Mouse (Mus musculus): Measurements from ENCODE around the gene Hoxa3.

Hoxa3 gene

DNA sequence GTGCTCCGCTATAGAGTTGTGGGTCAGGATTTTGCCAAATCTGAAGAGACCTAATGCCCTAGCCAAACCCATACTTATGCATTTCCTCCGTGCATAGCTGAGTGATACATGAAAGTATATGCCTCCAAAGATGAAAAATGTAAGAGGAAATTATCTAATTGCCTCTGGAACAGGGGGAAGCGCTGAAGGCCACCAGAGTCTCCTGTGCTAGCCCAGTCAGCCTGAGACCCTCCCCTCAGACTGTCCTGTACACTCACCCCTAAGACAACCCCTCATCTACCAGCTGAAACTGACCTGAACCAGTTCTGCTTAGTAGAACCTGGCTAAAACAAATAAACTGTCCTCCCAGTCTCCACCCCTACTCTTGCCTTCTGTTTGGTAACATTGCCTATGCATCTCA lies 32.4 kb downstream of the Hoxa3 start:
- no peak for DNase-seq

DNA sequence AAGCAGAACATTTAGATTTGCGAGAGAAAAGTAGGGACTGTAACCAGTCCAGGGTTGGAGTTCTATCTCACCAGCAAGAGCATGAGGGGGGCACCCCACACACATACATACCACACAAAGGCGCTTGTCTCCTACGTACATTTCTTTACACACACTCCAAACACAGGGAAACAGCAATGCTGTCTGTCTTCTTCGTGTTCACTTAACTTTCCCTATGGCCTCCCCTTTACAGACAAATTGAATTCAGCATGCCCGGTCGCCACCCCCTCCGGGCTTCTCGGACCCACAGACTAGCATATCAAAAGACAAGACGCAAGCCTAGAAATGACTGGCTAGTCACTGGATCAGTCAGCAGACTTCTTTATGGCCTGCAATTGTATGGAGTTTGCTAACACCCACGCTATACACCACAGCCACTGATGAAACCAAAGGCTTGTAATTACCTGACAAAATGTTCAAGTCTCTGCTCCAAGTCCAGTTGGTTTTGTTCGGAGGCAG lies 32.9 kb downstream of the Hoxa3 start:
- DNase-seq = no peak

DNA sequence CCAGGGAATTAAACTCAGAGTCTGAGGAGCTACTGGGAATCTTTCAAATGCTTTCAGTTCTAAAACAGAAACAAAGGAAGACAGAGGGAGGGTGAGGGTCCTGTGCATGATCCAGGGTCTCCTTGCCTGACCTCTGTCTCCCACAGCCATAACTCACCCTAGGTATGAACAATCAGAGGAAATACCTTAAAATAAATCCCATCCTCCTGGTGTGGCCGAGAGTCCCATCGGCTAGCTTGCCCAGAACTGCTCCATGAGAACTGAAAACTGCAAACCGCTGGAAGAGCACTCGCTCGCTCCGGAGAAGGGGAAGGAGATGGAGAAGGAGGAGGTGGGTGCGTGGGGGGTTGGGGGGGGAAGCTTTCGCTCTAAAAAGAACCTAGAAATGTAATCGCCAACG lies 33.4 kb downstream of the Hoxa3 start:
- DNase-seq = no peak

DNA sequence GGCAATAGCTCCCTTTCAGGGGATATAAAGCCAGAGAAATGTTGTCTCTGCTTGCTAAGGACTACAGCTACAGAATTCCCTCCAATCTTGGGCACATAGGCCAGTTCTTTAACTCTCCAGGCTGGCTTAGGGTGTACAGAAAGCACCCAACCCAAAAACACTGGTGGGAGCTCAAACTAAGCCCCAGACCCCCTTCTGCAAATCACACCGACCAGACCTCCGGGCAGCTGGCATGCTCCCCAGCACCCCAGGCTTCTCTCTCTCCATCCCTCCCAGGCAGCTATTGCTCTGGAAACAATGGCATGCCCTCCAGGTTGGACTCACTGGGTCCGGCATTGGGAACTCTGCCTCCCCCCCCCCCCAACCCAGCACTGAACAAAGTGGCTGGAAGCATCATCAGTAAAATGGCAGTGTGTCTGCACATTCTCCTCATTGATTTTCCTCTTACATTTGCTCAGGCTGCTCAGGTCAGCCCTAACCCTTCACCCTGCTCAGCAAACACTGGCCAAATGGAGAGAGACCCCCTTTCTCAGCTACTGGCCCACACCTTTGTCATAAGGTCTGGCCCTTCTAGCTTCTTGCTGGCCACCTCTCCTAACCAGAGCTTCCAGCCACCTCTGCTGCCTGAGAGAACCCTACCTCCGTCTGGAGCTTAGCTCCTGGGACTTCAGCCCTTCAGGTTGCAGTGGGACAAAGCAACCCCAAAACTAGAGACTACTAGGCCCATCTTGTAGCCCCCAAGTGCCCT lies 34.0 kb downstream of the Hoxa3 start:
- no peak for DNase-seq

DNA sequence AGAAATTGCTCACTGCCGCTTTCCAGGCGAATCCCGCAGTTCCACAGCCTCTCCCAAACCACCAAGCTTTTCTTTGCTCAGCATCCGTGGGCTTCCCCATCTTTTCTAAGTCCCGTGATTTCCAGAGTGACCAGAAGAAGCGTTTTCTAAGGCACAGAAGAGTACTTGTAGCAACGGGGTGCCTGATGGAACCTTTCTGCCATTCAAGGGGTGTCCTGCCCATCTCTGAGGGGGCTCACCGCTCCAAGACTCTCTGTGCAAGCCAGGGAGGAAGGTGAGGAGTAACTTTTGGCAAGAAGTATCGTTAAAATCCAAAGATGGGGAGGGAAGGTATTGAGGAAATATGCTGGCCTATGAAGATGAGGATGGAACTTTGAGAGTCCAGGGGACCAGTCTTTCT lies 35.3 kb downstream of the Hoxa3 start:
- no peak for DNase-seq

DNA sequence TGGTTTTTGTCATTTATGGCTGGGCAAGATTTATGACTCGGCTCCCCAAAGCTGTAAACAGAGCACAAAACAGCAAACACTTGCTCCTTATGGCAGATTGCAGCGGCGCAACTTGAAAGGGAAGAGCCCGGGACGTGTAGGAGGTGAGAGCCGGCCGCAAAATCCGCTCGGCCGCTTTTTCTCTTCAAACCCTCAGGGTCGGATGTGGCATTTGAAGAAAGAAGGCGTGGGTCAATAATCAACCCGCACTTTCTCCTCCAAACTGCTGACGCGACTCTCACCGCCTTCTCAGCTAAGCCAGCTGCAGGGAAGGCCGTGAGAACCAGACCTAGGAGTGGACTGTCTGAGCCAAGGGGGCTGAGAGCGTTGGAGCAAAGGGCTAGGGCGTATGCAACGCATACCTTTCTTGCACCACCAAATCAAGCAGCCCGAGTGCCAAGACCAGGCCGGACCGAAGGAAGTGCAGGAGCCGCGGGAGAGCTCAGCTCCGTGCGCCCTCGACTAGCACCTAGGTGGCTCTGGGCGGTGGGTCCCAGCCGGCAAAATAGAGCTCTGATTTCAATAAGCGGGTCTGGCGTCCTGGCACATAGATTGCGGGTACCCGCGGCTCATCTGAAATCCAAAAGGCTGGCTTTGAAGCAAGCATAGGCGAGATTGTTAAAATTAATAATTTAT lies 35.9 kb downstream of the Hoxa3 start, which contains the start of gene 5730596B20Rik:
Gene 5730596B20Rik (plus strand): TSS at position 438 of the 675 bp plus-strand sequence.
- peak; percentile 84 to 87 for DNase-seq

DNA sequence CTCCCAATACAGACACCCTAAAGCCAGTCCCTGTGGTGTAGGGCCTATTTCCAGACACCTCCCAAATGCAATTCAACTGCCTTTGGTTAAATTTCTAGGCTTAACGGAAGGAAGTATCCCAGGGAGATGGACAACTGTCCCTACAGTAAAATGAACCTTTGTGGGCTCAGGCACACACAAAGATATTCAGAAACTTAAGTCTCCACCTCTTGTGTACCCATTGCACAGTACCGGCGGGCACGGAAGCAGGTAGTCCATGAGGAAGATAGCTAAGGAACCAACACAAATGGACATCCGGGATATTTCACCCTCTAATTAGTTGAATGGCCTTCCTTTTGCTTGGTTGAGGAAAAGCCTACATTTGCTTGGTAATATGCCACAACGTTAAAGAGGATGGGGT lies 36.7 kb downstream of the Hoxa3 start:
- no peak for DNase-seq

DNA sequence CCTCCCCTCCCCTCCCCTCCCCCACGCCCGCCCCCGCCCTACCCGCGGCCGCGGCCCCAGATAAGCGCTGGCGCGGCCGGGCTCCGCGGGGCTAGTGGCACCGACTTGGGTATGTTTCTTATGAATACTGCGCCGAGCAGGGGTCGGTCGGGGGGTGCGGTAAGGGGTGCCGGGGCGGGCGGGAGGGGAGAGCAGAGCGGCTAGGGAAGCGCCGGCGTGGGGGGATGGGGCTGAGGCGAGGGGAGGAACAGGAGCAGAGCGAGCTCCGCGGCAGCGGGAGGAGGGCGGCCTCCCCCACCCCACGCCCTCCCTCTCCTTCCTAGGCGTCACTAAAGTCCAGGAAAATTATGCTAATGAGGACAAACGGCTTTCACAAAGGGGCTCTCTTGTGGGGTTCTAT lies 37.3 kb downstream of the Hoxa3 start:
- DNase-seq = no peak

DNA sequence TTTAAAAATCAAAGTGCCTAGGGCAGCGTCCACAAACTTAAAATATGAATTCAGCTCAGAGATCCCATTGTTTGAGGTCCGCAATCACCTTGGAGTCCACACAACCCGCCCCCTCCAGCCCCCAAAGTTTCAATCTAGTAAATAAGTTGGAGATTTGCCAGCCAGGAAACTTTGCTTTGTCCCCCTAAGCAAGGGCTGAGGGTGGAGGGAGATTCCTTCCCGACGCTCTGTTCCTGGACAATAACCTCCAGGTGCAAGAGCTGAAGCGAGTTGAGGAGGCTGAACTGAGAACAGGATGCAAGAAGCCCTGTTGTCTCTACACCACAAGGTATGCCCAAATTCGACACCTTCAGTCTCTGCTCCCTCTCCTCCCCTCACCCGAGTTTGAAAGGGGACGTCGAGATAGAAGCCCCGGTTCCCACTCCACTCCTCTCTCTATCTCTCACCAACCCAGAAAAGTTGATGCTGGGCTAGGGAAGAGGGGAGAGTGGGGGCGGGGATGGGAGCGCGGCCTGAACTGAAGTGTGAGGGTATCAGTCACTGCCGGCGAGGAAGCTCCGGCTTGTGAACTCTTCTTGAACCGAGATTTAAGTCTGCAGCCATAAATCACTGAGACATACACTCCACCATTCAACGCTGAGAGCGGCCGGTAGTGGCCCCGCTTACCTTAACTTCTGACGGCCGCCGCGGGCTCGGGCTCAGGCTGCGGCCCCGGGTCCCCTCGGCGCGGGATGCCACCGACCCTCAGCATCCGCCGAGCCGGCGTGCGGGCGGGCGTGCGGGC lies 38.0 kb downstream of the Hoxa3 start:
- no peak for DNase-seq

DNA sequence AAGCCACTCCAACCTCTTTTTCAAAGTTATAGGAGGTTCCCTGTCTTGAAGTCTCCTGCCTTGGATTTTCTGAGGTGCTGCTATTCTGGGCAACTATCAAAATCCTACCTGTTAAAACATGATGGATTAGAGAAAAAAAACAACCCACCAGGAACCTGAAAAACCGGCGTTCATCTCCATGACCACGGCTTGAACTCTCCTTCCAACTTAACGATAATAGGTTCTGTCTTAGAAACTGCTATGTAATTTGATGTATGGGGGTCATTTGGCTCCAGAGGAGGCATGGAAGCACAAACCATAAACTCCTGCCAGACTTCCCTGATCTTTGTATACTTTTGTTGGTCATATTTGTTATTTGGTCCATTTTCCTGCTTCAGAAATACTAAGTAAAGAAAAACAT lies 39.5 kb downstream of the Hoxa3 start:
- no peak for DNase-seq

DNA sequence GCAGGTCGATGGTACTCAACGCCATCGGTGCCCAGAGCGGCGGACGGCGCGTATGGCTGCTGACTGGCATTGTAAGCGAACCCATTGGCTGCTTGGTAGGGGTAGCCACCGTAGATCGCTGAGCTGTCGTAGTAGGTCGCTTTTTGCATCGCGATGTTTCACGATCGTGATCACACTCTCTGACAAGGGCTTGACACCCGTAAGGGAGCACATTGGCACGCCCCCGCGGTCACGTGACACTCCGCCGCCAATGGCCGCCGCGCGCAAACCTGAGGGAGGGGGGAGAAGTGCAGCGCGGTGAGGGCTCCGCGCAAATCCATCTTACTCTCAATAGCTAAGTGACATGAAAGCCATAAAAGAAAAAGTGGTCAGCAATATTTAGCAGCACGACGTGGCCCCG lies 40.6 kb downstream of the Hoxa3 start:
- peak; percentile 92 to 94 for DNase-seq

DNA sequence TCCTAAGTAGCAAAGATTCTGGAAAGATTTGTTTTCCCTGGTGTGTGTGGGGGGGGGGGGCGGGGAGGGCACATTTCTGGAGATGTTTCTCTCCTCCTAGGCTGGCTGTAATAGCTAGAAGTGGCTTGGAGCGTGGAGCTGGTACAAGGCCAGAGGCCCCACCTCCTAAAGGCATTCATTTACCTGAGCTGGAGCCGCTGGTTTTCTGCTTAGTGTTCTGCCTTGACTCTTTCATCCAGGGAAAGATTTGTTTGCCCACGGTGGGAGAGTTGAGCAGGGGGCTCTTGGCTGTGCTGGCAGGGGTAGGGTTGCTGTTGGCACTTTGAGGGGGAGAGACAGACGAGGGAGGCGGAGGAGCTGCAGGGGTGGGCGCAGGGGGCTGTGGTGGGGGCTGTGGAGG lies 41.2 kb downstream of the Hoxa3 start:
- DNase-seq = no peak

DNA sequence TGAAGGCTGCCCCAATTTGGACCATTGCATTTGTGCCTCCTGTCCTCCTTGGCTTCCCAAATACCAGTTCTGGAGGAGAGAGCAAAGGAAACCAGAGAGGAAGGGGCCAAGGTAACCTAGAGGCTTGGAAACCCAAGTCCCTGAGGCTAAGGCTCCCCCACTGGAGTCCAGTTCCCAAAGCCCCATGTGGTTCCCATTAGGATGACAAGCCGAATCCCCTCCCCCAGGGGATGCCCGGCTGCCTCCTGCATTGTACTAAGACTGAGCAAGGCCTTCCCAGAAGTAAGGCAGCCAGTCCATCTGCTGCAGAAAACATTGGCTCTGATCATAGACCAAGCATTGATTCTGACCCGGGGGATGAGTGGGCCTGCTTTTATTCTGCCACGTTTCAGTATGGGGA lies 41.8 kb downstream of the Hoxa3 start:
- DNase-seq = no peak

DNA sequence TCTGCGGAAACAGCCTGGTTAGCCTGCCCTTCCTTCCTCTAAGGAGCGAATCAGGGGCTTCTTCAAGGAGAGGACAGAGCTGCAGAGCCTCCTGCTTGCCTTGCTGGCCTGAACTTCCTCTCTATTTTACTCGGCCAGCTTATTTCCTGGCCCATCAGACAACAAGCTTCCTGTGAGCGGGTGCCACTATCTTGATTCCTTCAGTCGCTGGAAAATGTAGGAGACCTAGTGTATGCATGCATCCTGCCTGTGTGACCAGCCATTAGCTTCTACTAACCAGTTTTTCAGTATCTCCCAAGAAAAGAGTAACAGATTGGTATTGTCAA lies 42.3 kb downstream of the Hoxa3 start:
- no peak for DNase-seq

DNA sequence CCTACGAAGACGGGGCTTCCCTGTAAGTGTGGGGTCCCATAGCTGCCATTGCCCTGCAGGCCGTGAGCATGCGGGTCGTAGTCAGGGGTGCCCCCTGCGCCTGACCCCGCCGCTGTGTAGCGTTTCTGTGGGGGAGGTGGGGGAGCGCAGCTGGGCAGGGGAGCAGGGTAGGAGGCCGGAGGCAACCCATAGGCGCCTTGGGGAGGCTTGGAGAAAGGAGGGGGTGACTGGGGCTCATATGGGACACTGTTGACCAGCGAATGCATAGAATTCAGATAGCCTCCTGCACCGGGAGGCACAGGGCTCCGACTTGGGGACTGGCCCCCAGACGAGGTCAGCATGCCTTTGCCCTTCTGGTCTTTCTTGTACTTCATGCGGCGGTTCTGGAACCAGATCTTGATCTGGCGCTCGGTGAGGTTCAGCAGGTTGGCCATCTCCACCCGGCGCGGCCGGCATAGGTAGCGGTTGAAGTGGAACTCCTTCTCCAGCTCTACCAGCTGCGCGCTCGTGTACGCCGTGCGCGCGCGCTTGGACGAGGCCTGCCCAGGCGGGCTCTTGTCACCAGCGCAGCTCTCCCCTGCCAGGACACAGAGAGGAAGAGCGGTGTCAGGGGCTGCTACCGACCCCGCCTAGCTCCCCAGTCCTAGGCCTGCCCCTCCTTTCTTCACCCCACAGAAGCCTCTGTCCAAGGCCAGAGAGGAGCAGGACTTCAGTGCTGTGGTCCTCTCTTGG lies 42.8 kb downstream of the Hoxa3 start:
- no peak for DNase-seq

DNA sequence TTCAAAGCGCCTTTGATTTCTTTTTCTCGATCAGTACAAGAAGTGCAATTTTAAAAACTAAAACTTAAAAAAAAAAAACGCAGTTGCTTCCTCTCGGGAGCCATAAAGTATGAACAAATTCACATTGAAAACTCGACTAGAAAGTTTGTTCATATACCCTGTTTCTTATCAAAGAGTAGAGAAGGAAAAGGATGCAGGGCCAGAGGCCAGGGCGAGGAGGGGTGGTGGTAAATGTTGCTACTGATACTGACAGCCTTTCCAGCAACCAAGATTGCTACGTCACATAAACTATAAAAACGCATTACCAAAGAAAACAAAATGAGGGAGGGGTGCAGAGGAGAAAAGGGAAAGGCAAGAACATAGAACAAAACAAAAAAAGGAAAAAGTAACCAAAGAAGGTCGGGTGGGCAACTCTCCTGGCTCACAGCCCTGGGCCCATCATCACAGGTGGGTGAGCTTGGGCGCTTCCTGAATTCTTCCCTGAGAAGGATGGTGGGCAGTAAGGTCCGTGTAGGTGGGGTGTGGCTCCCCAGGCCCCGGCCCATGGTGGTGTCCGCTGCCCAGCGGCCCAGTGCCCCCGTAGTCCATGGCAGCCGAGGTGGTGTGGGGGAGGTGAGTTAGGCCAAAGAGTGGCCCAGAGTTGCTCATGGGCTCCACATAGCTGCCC lies 43.5 kb downstream of the Hoxa3 start:
- DNase-seq = no peak

DNA sequence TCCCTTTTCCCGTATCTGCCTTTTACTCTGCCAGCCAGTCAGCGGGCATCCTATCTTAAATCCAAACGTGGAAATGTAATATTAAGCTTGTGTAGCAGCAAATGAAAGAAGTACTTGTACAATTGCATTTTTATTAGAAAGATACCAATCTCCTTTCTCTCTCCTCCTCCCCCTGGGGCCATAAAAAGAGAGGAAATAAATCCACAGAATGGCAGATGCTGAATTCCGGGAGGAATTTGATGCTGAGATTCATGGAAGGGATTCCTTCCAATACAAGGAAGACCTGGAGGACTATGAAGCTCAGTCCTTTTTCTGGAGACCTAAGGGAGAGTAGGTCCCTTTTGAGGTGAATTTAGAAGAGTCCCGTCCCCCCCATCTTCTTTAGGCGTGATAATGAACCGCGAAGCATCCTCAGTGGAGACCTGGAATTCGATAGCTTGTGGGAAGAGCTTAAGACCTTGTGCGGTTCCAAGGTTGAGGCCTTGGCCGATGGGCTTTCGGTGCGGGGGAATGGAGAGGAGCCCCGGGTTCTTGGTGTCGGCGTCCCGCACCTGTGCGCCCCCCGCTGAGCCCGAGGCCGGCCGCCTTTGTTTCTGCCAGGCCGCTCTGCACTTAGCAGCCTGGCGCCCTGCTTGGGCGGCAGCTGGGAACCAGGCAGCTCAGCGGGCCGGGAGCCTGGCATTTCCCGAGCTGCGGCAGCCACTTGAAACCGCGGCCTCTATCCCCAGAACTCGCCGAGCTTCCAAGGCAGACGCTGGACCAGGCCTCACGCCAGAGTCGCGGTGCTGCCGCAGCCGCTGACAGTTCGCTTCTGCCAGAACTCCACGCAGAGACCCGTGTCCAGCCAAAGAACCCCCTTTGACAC lies 44.7 kb downstream of the Hoxa3 start:
- no peak for DNase-seq

DNA sequence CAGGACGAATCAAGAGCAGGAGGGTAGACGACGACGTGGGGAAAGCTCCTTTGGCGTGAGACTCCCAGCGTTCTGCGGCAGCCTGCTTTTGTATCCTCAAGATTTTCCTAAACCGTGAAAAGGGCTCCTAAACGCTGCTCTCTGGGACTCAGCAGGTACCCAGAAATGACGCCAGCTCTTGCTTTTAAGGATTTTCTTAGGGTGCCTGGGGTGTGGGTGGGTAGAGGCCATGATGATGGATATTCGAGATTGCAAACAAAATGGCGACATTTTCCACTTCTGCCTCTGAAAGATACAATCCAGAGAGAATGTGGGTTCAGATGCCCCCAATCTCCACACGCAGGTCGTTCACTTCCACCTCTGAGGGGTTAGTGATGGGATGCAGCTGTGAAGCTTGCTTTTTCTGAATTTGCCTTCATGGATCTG lies 45.4 kb downstream of the Hoxa3 start:
- DNase-seq = no peak

DNA sequence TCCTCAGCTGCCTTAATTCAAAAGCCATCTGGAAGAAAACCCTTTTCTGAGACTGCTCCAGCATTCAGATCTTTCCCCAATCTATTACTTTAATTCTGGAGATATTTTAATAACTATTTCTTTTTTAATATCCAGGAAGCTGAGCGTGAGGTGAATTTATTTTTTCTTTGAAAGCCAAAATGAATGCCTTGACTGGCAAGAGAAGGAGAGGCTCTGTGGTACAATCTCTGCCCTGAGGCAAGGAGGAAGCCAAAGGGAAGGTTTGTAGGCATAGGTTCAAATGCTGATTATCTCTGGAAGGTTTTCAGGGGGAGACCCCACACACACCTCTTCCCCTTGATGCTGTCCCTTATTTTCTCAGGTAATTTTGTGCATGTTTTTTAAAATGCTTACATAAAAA lies 46.0 kb downstream of the Hoxa3 start:
- DNase-seq = no peak

DNA sequence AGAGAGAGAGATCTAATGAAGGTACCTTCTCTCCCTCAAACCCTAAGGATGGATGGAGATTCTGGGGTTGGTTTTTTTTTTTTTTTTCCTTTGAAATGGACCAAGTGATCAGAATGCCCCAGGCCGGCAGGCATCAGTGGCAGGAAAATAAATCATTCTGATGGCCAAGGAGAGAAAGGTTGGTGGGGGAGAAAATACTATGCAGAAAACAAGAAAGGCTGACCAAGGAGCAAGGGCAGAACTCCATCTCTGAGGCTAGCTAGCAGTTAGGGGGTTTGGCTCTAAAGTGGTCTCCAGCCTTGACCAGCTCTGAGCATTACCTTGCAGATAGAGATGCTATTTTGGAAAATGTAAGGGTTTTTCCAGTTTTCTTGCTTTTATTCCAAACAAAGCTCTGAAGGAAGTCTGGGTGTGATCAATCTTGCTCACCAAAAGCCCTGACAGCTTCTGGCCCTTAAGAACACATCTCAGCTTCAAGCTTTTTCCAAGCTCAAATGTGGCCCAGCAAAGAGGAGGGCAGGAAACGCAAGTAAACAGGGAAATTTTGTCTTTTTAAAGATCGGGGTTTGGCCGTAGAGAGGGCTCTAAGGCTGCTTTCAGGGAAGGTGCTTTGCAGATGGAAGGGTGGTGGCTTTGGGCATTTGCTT lies 46.6 kb downstream of the Hoxa3 start:
- DNase-seq = no peak
